Mouse (Mus musculus) heart, postnatal 14 days (tissue): ENCODE measurements around the gene Myl6b. TPM values are rescaled to one million over a fixed set of nuclear protein-coding genes. Genes with fewer than 3 reads are reported as not detected.

Source experiments
- DNase-seq, 2 experiments: peaks; one replicate each; pipeline ENCODE4 v3.0.0; 2021 to 2022
- intact Hi-C: fragments of 180-260 bp; cut with DNase I; formaldehyde crosslinking; loops from one replicate; pipeline ENCODE4 v1.15.1; 2025
- long read RNA-seq, 2 experiments: library from polyadenylated mRNA; stranded (forward); transcript quantifications; one replicate each; pipeline ENCODE4 v2.0.0; 2021
- total RNA-seq, 2 experiments: library from RNA; stranded (reverse); gene quantifications; 2 replicates each; pipeline ENCODE4 v1.2.3; 2021

The Myl6b gene
- total RNA-seq: 1 to 10 TPM; 3.3 to 4.3 TPM
- long read RNA-seq, experiment 1: 0 reads
- long read RNA-seq, experiment 2: 0 reads

DNA sequence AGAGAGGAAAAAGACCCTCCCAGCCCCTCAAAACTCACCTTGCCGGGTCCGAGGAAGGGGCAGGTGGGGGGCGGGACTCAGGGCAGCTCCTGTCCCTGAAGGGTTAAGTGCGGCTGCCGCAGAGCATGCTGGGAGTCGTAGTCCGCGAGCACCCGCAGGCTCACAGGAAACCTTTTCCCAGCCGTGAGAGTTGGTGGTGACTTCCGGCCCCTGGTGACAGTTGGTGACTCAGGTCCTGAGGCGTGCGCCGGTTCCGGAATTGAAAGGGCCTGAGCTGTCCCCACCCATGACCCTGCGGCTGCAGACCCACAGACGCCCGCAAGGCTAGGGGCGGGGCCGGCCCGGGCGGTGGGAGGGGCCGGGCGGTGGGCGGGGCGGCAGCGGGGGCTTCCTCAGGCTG, at the start of gene Myl6b:
TSS of gene Myl6b (minus strand) at position 96 of the 400 bp plus-strand sequence.
- peak; percentile 94 to 95 for DNase-seq
- intact Hi-C loops: loop anchor here (5.0 kb wide), 1 partner anchor 34 kb away; no protein-coding TSS in a partner anchor

DNA sequence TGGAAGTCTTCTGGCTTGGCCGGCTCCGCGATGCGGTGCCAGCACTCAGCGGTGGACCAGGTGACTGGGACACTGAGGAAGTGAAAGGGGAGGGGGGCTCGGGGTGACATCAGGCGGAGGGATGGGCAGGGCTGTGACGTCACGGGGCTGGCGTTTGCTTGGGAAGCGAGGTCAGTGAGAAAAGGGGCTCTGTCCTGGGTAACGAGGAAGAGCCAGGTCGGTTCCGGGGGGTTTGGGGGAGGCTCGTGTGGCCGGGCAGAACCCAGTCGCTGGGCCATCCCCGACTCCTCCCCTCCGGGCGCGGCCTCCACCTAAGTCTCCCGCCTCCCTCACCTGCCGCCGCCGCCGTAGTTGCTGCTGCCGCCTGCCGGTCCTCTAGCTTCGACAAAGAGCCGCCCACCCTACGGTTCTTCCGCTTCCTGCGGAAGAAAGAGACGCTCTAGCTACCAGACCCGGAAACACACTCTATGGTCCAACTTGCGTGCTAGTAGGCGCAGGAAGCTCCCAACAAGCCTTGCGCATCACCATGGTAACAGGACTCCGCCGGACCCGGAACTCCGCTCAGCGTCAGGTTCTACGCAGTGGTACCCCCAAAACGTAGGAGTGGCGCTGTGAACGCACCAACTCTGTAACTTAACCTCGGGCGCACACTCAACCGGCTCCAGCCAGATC, 49.0 kb upstream of the Myl6b start, which contains the start of gene Zc3h10:
TSS of gene Zc3h10 (minus strand) at position 414 of the 672 bp plus-strand sequence.
- intact Hi-C loops: loop anchor here (5.0 kb wide), 1 partner anchor 65 kb away; no protein-coding TSS in a partner anchor
- DNase-seq: peak; percentile 89 to 91

GRCm38 (mm10) chr10:128546787-128547186, 48.3 kb upstream of the Myl6b start:
- intact Hi-C loops: loop anchor here (5.0 kb wide), 1 partner anchor 66 kb away; no protein-coding TSS in a partner anchor

DNA sequence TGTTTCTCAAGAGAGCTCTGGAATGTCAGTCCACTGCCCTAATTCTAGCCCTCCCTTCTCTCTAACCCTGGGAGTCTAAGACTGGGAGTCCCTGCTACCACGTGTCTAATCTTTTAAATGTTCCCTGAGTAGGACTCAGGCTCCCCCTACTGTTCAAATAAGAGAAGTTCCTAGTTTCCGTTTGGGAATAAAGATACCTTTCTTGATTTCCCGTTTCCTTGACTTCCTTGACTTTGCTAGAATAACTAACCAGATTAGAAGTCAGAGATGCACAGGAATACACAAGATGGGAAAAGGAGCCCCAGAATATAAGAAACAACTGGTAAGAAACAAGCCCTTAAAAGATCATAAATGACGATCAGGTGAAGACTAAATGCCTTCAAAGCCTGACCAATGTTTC, 47.9 kb upstream of the Myl6b start:
- no peak for DNase-seq
- intact Hi-C loops: loop anchor here (5.0 kb wide), 1 partner anchor 66 kb away; no protein-coding TSS in a partner anchor

More at GRCm38 (mm10) chr10:128546787-128547186, 48.3 kb upstream of the Myl6b start:
- DNase-seq: no peak

- intact Hi-C loops: loop anchor here (5.0 kb wide), 1 partner anchor 67 kb away; no protein-coding TSS in a partner anchor
- no peak for DNase-seq
Observed at GRCm38 (mm10) chr10:128545570-128545898, 47.0 kb upstream of the Myl6b start.

DNA sequence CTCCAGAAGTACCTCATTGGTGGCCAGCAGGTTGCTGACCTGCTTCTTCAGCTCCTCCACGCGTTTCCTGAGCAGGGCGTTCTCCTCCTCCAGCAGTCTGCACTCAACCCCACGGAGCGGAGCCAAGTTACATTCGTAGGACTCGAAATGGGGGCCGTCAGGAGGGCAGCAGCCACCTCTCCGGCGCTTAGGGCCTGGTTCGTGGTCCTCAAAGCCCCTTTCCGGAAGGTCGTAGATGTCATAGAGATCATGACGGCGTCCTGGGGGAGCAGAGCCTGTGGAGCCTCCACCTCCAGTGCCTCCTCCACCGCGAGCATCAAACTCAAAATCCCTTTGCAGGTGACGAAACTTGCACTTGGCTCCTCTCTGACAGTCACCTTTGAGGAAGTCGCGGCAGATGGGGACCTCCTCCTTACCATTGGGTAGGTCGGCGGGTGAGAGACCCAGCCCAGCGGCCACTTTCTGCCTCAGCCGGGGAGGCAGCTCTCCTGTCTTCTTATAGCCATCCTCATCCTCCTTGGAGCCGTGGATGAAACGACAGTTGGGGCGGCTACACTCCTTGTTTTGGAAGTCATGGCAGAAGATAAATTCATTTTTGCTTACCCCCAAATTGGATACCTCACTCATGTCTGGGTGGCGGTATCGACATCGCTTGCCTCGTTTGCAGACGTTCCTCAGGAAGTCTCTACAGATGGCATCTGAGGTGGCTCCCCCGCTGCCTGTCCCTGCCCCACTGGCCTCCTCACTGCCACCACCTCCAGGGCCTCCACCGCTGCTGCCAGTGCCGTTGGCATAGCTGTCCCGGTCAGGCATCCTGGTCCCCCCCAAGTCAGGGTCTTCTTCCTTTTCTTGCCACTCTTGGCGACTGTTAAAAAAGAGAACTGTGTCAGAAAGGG, 46.4 kb upstream of the Myl6b start:
- intact Hi-C loops: loop anchor here (5.0 kb wide), 1 partner anchor 67 kb away; no protein-coding TSS in a partner anchor
- DNase-seq: no peak

GRCm38 (mm10) chr10:128544151-128544657, 45.7 kb upstream of the Myl6b start:
- DNase-seq: no peak

DNA sequence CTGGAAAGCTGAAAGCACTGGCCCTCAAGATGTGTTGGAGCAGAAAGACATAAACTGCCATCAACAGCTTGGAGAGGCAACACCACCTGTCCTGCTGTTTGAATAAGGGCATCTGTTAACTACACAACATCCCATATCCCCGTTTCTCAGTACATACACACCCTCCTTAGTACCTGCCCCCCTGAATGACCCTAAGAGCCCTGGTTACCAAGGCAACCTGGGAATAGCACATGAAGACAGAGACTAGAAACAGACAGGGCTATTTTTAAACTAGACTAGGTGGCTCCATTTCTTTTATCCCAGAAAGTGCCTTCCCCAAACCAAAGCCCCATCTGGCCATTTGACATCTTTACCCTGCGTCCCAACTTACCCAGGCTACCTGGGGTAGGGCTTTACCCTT, 44.6 kb upstream of the Myl6b start:
- no peak for DNase-seq
- intact Hi-C loops: no loop called here

More at GRCm38 (mm10) chr10:128544151-128544657, 45.7 kb upstream of the Myl6b start:
- intact Hi-C loops: no loop called here

DNA sequence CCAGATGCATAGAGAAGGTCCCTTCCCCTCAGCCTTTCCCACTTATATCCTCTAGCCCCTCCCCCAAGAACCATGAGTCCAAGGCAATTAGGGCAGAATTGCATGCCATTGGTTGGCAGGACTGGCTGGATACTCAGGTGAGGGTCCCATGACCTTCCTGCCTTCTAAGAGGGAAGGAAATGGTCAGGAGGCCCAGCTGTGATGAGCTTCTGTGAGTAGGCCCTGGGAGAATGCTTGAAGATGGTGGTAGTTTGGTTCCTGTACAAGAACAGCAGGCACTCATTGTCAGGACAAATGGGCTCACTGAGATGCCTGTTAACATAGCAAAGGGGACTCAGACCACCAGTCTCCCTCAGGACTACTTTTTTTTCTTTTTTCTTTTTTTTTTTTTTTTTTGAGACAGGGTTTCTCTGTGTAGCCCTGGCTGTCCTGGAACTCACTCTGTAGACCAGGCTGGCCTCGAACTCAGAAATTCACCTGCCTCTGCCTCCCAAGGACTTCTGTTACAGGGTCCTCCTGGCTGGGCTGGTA, 39.9 kb upstream of the Myl6b start:
- intact Hi-C loops: loop anchor here (5.0 kb wide), 1 partner anchor 131 kb away; no protein-coding TSS in a partner anchor
- DNase-seq: no peak

DNA sequence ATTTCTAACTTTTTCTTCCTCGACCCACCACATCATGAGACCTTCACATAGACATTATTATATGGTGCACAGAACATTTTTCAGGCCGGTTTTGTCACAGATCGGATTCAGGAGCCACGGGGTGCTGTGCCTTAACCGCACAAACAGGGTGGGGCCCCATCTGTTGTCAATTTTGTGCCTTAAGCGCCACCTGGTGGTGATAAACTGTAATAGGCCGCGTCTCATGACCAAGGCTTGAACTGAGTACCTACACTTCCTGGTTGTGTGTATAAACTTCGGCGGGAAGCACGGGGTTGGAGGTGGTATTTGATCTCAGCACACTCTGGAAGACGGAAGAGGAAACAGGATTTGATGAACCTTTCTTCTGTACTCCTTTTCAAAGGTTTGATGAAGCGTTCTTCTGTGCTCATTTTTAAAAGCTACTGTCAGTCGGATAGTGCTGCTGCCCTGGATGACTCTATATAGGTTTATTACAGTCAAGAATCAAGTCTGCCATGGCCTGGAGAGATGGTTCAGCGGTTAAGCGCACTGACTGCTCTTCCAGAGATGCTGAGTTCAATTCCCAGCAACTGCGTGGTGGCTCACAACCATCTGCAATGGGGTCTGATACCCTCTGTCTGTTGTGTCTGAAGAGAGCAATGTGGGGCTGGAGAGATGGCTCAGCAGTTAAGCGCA, 37.9 kb upstream of the Myl6b start:
- DNase-seq: peak; percentile 85 to 91
- intact Hi-C loops: loop anchor here (1.0 to 5.0 kb wide), 2 partner anchors 78 to 129 kb away; no protein-coding TSS in a partner anchor

GRCm38 (mm10) chr10:128535624-128536265, 37.3 kb upstream of the Myl6b start:
- intact Hi-C loops: loop anchor here (1.0 to 5.0 kb wide), 3 partner anchors 15 to 128 kb away; no protein-coding TSS in a partner anchor
- DNase-seq: no peak

DNA sequence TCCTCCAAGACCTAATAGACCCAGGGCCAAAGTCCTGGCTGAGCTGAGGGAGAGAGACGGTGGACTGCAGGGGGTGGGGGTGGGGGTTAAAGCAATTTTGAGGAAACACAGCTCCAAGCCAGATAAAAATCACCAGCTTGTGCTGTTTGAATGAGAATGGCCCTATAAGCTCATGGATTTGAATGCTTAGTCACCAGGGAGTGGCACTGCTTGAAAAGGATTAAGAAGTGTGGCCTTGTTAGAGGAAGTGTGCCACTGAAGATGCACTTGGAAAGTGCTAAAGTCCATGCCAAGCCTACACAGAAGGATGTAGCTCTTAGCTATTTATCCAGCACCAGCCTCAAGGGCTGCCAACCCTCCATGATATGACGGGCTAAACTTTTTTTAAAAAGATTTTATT, 36.7 kb upstream of the Myl6b start:
- DNase-seq: no peak
- intact Hi-C loops: loop anchor here (2.0 to 5.0 kb wide), 2 partner anchors 14 to 128 kb away; no protein-coding TSS in a partner anchor

- intact Hi-C loops: no loop called here
- no peak for DNase-seq
Observed at GRCm38 (mm10) chr10:128526366-128527356, 28.2 kb upstream of the Myl6b start.

- intact Hi-C loops: no loop called here
- peak; percentile 91 for DNase-seq
Observed at GRCm38 (mm10) chr10:128525671-128526308, 27.3 kb upstream of the Myl6b start, which contains the start of gene Esyt1. Esyt1 (minus strand) TSS chr10:128525871.

- DNase-seq: peak; percentile 52 to 59
- intact Hi-C loops: no loop called here
Observed at GRCm38 (mm10) chr10:128524732-128525662, 26.5 kb upstream of the Myl6b start.

- no peak for DNase-seq
Observed at GRCm38 (mm10) chr10:128524111-128524731, 25.7 kb upstream of the Myl6b start.

More at GRCm38 (mm10) chr10:128524111-128524731, 25.7 kb upstream of the Myl6b start:
- intact Hi-C loops: no loop called here
